Mouse (Mus musculus): Measurements from ENCODE around the gene Kmt2e. TPM values are rescaled to one million over a fixed set of nuclear protein-coding genes. Genes with fewer than 3 reads are reported as not detected.

Gene Kmt2e
- polyA plus RNA-seq, 1 experiment from 2014 or later = 151 TPM

DNA sequence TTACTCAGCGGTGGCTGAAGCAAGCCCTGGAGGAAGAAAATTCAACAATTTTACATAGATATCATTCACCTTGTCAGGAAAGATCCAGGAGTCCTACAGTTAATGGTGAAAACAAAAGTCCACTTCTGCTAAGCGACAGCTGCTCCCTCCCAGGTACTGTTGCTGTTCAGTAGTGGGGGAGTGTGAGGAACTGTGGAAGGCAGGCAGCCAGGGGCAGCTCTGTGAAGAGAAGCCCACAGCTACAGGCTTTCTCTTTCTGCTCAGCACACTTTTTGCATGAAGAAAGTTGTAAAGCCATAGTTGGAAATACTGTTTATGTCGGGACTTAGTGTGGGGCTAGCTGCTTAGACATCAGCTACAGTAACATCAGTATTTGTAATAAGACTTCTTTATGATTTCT lies 62.2 kb downstream of the Kmt2e start:
- Histone ChIP-seq H3K9me3 (no peaks in the 10 kb centered on the region), H3K4me3 (no peak overlapping the region), H3K4me1 (replicated peaks) (no peaks in the 10 kb centered on the region), H3K9ac (no peak overlapping the region), H3K27ac (replicated peaks) (no peak overlapping the region), H3K27me3 (no peaks in the 10 kb centered on the region), H3K36me3 (peaks cover 85% of the 10 kb centered on the region), H3K4me2 (no peak overlapping the region)
- ATAC-seq (ENCODE audit: low read depth) = no peak
- WGBS = 87% methylated on average over 3 of the region's 3 CpGs

DNA sequence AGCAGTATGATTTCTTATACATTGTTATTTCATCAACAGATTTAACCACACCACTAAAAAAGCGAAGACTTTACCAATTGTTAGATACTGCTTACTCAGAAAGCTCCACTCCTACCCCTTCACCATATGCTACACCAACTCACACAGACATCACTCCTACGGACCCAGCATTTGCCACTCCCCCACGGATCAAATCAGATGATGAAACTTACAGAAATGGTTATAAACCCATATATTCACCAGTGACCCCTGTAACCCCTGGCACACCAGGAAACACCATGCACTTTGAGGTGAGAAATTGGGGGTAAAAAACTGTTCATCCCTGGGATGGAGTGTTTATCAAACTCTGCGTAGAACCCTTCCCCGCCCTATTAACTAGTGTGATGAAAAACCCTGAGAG lies 62.7 kb downstream of the Kmt2e start:
- Histone ChIP-seq H3K4me3 (no peak overlapping the region), H3K4me2 (no peak overlapping the region), H3K27me3 (no peaks in the 10 kb centered on the region), H3K4me1 (replicated peaks) (no peaks in the 10 kb centered on the region), H3K9ac (no peak overlapping the region), H3K9me3 (no peaks in the 10 kb centered on the region), H3K27ac (replicated peaks) (no peak overlapping the region), H3K36me3 (peaks cover 87% of the 10 kb centered on the region)
- WGBS = 94% methylated on average over 5 of the region's 5 CpGs
- no peak for ATAC-seq (ENCODE audit: low read depth)

DNA sequence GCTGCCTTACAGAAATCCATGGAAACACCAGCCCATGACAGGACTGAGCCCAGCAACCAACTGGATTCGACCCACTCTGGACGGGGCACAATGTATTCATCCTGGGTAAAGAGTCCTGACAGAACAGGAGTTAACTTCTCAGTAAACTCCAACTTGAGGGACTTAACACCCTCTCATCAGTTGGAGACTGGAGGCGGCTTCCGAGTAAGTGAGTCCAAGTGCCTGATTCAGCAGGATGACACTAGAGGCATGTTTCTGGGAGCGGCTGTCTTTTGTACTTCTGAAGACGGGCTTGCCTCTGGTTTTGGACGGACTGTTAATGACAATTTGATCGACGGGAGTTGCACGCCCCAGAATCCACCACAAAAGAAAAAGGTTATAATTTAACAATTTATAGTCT lies 63.7 kb downstream of the Kmt2e start:
- Histone ChIP-seq H3K27ac (replicated peaks) (no peak overlapping the region), H3K27me3 (no peaks in the 10 kb centered on the region), H3K9me3 (no peaks in the 10 kb centered on the region), H3K4me3 (no peak overlapping the region), H3K4me2 (no peak overlapping the region), H3K4me1 (replicated peaks) (no peaks in the 10 kb centered on the region), H3K9ac (no peak overlapping the region), H3K36me3 (peaks cover 87% of the 10 kb centered on the region)
- WGBS = 90% methylated on average over 10 of the region's 10 CpGs
- no peak for ATAC-seq (ENCODE audit: low read depth)

DNA sequence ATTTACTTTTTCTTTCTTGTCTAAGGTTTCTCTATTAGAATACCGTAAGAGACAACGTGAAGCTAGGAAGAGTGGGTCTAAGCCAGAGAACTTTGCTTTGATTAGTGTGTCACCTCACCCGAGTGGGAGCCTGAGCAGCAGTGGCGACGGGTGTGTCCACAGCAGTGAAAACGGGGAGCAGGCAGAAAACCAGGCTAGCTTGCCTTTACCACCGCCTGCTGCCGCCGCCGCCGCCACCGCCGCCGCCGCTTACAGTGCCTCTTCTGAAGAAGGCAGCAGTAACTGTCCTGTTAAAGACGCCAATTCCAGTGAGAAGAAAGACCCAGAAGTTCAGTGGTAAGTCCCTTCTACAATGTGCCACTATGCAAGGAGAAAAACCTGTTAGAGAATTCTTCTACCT lies 65.0 kb downstream of the Kmt2e start:
- 94% methylated on average over 16 of the region's 16 CpGs for WGBS

DNA sequence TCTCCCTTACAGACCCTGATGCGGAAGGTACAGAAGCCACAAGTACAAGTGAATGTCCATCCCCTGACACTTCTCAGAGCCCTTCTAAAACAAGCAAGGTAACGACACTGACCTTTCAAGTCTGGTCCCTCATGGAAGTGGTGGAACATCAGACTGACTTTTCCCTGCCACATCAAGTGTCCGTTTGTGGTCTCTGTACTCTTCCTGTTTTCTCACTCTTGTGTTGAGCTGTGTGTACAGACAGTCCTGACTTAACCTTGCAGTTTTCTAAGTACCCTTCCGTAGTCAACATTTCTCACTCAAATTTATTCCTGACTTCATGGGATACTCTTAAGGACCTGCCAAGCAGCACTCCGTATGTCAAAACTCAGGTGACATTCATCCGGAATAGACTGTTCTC lies 66.5 kb downstream of the Kmt2e start:
- Histone ChIP-seq H3K9me3 (no peaks in the 10 kb centered on the region), H3K36me3 (peaks cover 84% of the 10 kb centered on the region), H3K4me1 (replicated peaks) (no peaks in the 10 kb centered on the region), H3K4me3 (no peak overlapping the region), H3K27ac (replicated peaks) (no peak overlapping the region), H3K9ac (no peak overlapping the region), H3K27me3 (no peaks in the 10 kb centered on the region), H3K4me2 (no peak overlapping the region)
- no peak for ATAC-seq (ENCODE audit: low read depth)
- WGBS = 90% methylated on average over 6 of the region's 6 CpGs

More for the DNA sequence above, 65.0 kb downstream of the Kmt2e start:
- Histone ChIP-seq H3K36me3 (peaks cover 82% of the 10 kb centered on the region), H3K9me3 (no peaks in the 10 kb centered on the region), H3K9ac (no peak overlapping the region), H3K4me3 (no peak overlapping the region), H3K27ac (replicated peaks) (no peak overlapping the region), H3K4me2 (no peak overlapping the region), H3K4me1 (replicated peaks) (no peaks in the 10 kb centered on the region), H3K27me3 (no peaks in the 10 kb centered on the region)
- ATAC-seq (ENCODE audit: low read depth) = no peak

DNA sequence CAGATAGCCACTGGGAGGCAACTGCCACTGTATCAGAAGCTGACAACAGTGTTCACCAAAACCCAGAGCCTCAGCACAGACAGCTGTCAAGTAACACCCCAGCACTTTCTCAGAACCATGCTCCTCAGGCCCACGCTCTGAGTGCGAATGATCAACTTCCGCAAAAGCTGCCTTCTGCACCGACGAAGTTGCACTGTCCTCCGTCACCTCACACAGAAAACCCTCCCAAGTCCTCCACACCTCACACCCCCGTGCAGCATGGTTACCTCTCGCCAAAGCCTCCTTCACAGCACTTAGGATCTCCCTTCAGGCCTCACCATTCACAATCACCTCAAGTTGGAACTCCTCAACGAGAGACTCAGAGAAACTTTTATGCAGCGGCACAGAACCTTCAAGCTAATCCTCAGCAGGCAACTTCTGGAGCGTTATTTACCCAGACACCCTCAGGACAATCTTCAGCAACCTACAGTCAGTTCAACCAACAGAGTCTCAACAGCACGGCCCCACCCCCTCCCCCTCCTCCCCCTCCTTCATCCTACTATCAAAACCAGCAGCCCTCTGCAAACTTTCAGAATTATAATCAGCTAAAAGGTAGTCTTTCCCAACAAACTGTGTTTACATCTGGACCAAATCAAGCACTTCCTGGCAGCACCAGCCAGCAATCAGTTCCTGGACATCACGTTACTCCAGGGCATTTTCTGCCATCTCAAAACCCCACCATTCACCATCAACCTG lies 67.5 kb downstream of the Kmt2e start:
- Histone ChIP-seq H3K4me2 (no peak overlapping the region), H3K9ac (no peak overlapping the region), H3K27ac (replicated peaks) (no peak overlapping the region), H3K9me3 (no peaks in the 10 kb centered on the region), H3K27me3 (no peaks in the 10 kb centered on the region), H3K36me3 (peaks cover 83% of the 10 kb centered on the region), H3K4me1 (replicated peaks) (no peaks in the 10 kb centered on the region), H3K4me3 (no peak overlapping the region)
- ATAC-seq (ENCODE audit: low read depth) = no peak
- 82% methylated on average over 13 of the region's 13 CpGs for WGBS

DNA sequence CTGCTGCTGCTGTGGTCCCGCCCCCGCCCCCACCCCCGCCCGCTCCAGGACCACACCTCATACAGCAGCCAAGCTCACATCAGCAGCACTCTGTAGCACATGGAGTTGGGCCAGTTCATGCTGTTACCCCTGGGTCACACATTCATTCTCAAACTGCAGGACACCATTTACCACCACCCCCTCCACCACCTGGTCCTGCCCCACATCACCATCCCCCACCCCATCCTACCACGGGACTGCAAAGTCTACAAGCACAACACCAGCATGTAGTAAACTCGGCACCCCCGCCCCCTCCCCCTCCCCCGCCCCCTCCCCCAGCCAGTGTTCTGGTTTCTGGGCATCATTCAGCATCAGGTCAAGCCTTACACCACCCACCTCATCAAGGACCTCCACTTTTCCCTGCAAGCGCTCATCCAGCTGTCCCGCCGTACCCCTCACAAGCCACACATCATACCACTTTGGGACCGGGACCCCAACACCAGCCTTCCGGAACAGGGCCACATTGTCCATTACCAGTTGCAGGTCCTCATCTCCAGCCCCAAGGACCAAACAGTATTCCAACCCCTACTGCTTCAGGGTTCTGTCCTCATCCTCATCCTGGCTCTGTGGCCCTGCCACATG lies 68.2 kb downstream of the Kmt2e start:
- no peaks in the 10 kb centered on the region for H3K4me1 ChIP-seq (replicated peaks)

DNA sequence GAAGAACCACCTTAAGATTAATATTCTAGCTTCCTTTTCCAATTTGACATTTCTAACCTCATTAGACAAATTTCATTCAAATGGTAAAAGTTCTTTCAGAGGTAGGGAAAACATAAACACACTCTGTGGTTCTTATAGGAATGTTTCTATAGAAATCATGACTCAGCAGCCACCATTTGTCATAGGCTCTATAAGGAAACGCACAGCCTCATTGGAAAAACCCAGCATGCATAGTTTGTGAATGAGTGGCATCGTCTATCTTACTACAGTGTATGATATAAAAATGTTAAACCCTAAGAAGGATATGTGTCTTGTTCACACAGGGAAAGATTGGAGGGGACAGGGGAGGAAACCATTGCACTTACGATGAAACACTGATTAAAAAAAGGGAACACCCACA lies 71.3 kb downstream of the Kmt2e start:
- ATAC-seq (ENCODE audit: low read depth) = no peak
- no peaks in the 10 kb centered on the region for H3K4me1 ChIP-seq (replicated peaks)
- no peak overlapping the region for H3K9ac ChIP-seq
- no peak overlapping the region for H3K4me3 ChIP-seq
- H3K36me3 ChIP-seq = peaks cover 66% of the 10 kb centered on the region
- H3K27me3 ChIP-seq = no peaks in the 10 kb centered on the region
- H3K9me3 ChIP-seq = no peaks in the 10 kb centered on the region
- WGBS = 81% methylated on average over 3 of the region's 3 CpGs
- no peak overlapping the region for H3K4me2 ChIP-seq
- no peak overlapping the region for H3K27ac ChIP-seq (replicated peaks)

More for the DNA sequence above, 68.2 kb downstream of the Kmt2e start:
- Histone ChIP-seq H3K9ac (no peak overlapping the region), H3K9me3 (no peaks in the 10 kb centered on the region), H3K27ac (replicated peaks) (no peak overlapping the region), H3K4me2 (no peak overlapping the region), H3K27me3 (no peaks in the 10 kb centered on the region), H3K36me3 (peaks cover 78% of the 10 kb centered on the region), H3K4me3 (no peak overlapping the region)
- WGBS = 79% methylated on average over 13 of the region's 13 CpGs
- ATAC-seq (ENCODE audit: low read depth) = peak; percentile 41

DNA sequence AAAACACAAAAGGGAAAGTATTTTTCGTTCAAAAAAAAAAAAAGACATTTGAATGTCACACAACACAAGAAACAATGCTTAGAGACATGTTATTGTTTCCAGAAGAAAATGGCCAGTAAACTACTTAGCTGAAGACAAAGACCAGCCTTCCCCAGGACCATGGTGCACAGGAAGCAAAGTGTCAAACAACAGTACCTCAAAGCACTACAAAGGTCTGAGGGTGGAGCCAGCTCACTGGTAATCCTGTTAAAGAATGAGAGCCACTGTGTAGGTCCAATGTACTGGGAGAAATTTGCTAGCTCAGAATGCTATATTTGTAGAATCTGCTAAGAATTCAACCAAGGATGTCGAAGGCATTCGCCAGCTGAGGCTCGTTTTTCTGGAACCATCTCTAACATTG lies 73.0 kb downstream of the Kmt2e start:
- H3K27ac ChIP-seq (replicated peaks) = peak overlapping the region; percentile 33; the same call in 1 of the 2 replicates
- H3K9me3 ChIP-seq = no peaks in the 10 kb centered on the region
- no peak overlapping the region for H3K4me2 ChIP-seq
- ATAC-seq (ENCODE audit: low read depth) = no peak
- WGBS = 73% methylated on average over 4 of the region's 4 CpGs
- H3K9ac ChIP-seq = no peak overlapping the region
- no peaks in the 10 kb centered on the region for H3K4me1 ChIP-seq (replicated peaks)
- H3K4me3 ChIP-seq = no peak overlapping the region
- H3K27me3 ChIP-seq = no peaks in the 10 kb centered on the region
- peaks cover 52% of the 10 kb centered on the region for H3K36me3 ChIP-seq

DNA sequence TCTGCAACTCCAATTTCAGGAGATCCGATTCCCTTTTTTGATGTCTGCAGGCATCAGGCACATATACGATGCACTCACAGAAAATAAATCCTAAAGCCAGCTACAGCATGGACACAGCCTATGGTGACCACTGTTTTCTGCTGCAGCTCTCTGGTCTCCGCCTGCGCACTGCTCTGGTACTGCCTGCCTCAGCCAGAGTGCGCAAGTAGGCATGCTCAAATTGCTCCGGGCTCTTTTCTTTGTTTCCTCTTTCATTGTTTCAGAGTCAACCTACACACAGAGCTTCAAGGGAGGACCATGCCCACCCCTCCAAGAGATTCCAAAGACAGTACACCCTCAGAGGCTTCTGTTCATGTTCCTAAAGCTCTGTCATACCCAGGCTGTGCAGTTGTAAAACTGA lies 74.4 kb downstream of the Kmt2e start:
- no peak overlapping the region for H3K27ac ChIP-seq (replicated peaks)
- H3K4me2 ChIP-seq = no peak overlapping the region
- ATAC-seq (ENCODE audit: low read depth) = peak; percentile 47; the same call in 1 of the 2 replicates
- H3K9ac ChIP-seq = no peak overlapping the region
- WGBS = 65% methylated on average over 6 of the region's 6 CpGs
- no peaks in the 10 kb centered on the region for H3K27me3 ChIP-seq
- no peaks in the 10 kb centered on the region for H3K4me1 ChIP-seq (replicated peaks)
- H3K36me3 ChIP-seq = peaks cover 55% of the 10 kb centered on the region
- no peak overlapping the region for H3K4me3 ChIP-seq
- H3K9me3 ChIP-seq = no peaks in the 10 kb centered on the region

DNA sequence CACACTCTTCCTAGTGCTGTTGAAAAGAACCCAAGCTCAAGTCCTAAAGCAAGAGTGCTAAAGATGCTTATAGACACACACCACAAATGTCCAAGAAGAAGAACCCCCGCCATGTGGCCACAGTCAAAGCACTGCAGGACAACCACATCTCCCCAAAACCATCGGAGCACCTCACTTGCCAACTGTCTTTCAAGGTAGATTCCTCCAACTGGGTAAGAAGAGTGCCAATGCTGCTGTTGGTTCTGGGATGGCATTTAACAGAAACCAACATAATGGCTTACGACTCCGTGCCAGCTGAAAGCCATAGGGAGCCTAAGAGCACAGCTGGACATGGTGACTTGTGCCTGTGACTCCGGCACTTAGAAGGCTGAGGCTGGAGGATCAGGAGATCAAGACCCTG lies 77.2 kb downstream of the Kmt2e start:
- Histone ChIP-seq H3K27ac (replicated peaks) (no peak overlapping the region), H3K9me3 (no peaks in the 10 kb centered on the region), H3K4me1 (replicated peaks) (no peaks in the 10 kb centered on the region), H3K36me3 (peaks cover 52% of the 10 kb centered on the region), H3K9ac (no peak overlapping the region), H3K27me3 (no peaks in the 10 kb centered on the region), H3K4me2 (no peak overlapping the region), H3K4me3 (no peak overlapping the region)
- 90% methylated on average over 5 of the region's 5 CpGs for WGBS
- no peak for ATAC-seq (ENCODE audit: low read depth)

DNA sequence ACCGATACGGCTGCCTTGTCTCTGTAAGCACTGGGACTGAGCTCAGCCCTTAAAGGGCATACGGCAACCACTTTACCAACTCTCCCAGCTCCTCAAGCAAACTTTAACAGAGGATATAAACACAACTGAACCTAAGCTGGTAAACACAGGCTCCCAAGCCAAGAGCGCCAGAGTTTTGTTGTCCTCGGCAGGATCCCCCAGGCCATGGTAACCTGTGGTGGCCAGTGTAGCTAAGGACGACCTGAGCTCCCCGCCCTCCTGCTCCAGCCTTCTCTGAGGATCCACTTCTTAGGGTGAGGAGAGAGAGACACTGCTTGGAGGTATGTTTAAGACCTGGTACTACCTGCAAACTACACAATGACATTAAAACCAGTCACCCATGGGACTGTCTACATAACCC lies 78.3 kb downstream of the Kmt2e start:
- ATAC-seq (ENCODE audit: low read depth) = no peak
- Histone ChIP-seq H3K9ac (no peak overlapping the region), H3K27me3 (no peaks in the 10 kb centered on the region), H3K4me3 (no peak overlapping the region), H3K27ac (replicated peaks) (no peak overlapping the region), H3K9me3 (no peaks in the 10 kb centered on the region), H3K4me2 (no peak overlapping the region), H3K36me3 (peaks cover 55% of the 10 kb centered on the region), H3K4me1 (replicated peaks) (peaks cover 6% of the 10 kb centered on the region; the same call in 1 of the 2 replicates)
- 96% methylated on average over 7 of the region's 7 CpGs for WGBS

DNA sequence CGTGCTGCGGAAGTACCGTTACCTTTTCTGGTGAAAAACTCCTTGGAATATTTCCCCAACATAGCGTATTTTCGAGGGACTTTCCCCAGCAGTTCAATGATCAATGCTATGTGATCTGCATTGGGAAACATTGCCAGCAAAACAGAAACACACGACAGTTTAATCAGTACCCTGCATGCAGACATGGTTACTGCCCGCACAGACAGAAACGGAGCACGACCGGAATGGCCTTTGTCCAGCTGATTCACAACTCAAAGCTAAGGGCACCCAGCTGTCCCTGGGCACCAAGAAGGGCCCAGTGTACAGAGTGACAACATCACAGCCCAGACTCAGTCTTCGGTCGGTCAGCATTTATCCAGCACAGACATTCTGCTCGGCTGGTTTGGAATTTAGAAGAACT lies 79.2 kb downstream of the Kmt2e start:
- Histone ChIP-seq H3K36me3 (peaks cover 61% of the 10 kb centered on the region), H3K9ac (no peak overlapping the region), H3K27ac (replicated peaks) (no peak overlapping the region), H3K9me3 (no peaks in the 10 kb centered on the region), H3K27me3 (no peaks in the 10 kb centered on the region), H3K4me1 (replicated peaks) (peaks cover 14% of the 10 kb centered on the region), H3K4me3 (no peak overlapping the region), H3K4me2 (no peak overlapping the region)
- no peak for ATAC-seq (ENCODE audit: low read depth)
- 96% methylated on average over 13 of the region's 13 CpGs for WGBS

Measured in neural tube, embryonic 13.5 days (tissue).